Mouse (Mus musculus): ENCODE measurements around the gene C2cd2. TPM values are rescaled to one million over a fixed set of nuclear protein-coding genes. Genes with fewer than 3 reads are reported as not detected.
"Not testable (repeated sequence)": the region's sequence is repeated elsewhere in the genome, so short reads cannot be mapped to it uniquely, and the experiment has no call there.

Gene C2cd2
- 10.8 and 22.2 TPM in 2 replicates for polyA plus RNA-seq (2012; ENCODE audit: insufficient read depth, insufficient read length, missing spikeins)

DNA sequence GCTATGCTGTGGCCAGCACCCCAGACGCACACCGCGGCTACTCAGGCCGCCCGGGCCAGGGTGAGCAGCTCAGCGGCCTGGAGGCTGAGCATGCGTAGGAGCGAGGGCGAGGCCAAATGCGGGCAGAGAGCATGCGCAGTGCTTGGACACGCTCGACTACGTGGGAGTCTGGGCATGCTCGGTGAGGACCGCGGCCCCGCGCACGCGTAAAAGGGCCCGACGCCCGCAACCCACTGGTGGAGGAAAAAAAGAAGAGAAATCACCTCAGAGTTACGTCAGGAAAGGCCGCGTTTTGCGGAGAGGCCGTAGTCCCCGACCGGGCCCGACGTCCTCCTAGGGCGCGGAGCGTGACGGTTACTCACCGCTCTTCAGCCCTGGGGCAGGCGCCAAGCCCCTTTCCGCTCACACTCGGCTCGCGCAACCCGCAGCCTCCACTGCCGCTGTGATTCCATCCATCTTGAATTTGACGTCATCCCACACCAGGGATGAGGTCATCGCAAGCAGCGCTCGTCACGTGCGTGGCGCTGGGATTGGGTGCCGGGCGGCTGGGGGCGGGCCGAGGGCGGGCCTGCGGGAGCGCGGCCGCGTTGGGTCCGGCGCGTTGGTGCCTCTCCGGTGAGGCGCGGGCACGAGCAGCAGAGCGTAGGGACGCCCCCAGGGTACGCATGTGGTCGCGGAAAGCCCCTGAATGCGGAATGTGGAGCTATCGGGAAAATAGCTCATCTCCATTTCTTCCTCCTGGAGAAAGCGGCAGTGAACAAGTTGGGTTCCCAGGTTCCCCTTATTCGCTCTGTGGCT lies at the start of gene C2cd2, which contains the start of gene Zbtb21:
Gene C2cd2 (minus strand): TSS at position 448 of the 798 bp plus-strand sequence.
Gene Zbtb21 (minus strand): TSS at position 472 of the 798 bp plus-strand sequence.
- Histone ChIP-seq H3K4me3 (ENCODE audit: insufficient read depth, low read depth, low read length) (peak within 1 kb of the TSS; percentile 89), H3K4me1 (ENCODE audit: control insufficient read depth, insufficient read depth, insufficient read length, low read length) (peaks cover 6% of the 10 kb centered on the region; the same call in 1 of the 2 replicates), H3K27ac (replicated peaks; ENCODE audit: low read depth, low read length) (peak within 1 kb of the TSS; percentile 97)

DNA sequence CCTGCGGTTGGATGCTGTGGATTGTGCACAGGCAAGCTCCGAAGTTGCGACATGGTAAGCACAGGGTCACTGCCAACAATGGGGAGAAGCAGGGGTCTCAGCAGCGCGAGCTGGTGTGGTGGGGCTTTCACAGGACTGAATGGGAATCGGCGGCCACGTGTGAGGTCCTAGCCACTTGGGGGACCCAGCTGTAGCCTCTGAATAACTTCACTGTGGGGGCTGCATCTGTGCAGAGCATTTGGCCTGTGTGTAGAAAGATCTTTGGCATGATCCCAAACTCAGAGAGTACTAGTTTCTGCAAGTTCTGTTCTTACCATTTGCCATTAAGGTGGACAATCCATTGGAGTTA lies 35.0 kb upstream of the C2cd2 start:
- H3K4me1 ChIP-seq (ENCODE audit: control insufficient read depth, insufficient read depth, insufficient read length, low read length); H3K27ac ChIP-seq (replicated peaks; ENCODE audit: low read depth, low read length): not testable (repeated sequence)
- peak overlapping the region; percentile 79 for H3K4me3 ChIP-seq (ENCODE audit: insufficient read depth, low read depth, low read length)

DNA sequence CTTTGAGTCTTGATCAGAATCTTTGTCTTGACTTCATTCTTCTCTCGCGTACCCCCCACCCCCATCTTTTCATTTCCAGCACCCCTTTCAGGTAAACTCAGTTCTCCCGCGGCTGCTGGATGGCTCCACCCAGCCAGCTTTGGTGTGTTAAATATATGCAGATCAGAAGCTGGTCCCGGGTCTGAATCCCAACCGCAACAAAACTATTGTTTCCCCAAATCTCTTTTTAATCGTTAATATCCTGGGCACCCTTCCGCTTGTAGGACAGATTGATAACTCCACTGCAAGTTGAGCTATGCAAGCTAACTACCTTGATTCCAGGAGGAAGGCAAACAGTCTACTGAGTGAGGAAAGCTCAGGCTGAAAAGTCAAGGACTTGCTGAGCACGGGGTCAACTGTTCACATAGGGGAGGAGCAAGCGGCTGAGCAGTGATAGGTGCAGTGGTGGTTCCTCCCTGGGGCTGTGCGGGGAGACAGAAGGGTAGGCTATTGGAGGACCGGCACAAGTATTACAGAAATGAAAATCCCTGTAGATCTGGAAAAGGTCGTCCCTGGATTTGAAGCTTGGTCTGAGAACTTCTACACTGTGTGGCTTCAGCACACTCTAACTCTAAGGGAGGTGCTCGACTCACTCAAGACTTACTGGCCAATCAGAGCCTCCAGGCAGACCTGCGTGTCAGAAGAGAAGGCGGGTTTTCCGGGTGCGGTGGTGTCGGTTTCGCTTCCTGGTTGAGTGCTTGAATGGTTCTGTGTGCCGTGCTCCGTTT lies 34.4 kb upstream of the C2cd2 start, which contains the start of gene B230307C23Rik:
Gene B230307C23Rik (plus strand): TSS at position 700 of the 767 bp plus-strand sequence.
- H3K4me1 ChIP-seq (ENCODE audit: control insufficient read depth, insufficient read depth, insufficient read length, low read length) = peaks cover 3% of the 10 kb centered on the region
- H3K27ac ChIP-seq (replicated peaks; ENCODE audit: low read depth, low read length) = peak within 1 kb of the TSS; percentile 87
- peak within 1 kb of the TSS; percentile 79 for H3K4me3 ChIP-seq (ENCODE audit: insufficient read depth, low read depth, low read length)

DNA sequence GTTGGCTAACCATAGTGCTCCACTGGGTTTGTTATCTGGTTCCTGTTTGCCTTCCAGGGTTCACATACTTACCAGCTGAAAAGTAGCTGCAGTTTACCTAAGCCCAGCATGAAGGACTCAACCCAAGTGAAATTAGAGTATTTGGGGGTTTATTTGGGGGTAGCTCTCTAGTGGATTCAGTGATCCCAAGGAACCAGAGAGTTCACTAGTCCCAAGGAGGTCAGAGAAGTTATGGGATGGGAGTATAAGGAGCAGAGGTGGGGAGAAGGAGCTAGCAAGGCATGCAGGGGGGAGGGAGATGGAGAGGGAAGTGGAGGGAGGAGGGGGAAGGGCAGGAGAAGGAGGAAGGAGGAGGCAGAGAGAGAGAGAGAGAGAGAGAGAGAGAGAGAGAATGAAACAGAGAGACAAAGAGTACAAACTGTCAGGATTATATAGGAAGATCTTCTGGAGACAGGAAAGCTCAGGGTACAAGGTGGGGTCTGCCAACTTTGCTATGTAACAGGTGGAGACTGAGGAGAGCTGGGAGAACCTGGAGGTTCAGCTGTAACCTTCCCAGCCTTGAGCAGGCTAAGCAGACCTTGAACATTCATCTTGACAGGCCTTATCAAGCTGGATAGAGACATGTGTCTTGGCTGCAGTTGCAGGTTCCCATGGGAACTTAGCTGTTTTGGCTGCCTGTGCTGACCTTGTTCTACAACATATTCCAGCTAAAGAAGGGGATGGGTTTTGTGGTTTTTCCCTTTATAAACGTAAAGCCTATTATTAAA lies 33.6 kb upstream of the C2cd2 start:
- Histone ChIP-seq H3K4me3 (ENCODE audit: insufficient read depth, low read depth, low read length) (peak overlapping the region; percentile 79), H3K4me1 (ENCODE audit: control insufficient read depth, insufficient read depth, insufficient read length, low read length) (peaks cover 3% of the 10 kb centered on the region), H3K27ac (replicated peaks; ENCODE audit: low read depth, low read length) (peak overlapping the region; percentile 87)

DNA sequence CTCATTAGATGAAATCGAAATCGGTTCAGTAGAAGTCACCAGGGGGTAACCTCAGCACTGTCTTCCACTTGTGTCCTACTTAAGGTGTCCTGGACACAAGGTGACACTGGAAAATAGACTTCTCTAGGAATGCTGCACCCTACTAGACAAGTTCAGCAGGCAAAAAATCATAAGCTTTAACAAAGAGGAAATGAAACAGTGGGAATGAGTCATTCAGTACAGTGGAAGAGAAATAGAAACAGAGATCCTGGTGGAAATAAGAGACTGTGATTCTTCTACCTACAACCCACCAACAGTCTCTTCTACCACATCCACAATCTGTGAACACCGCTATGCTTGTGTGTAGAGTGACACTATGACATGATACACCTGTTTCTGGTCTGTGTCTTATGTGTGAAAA lies 30.1 kb upstream of the C2cd2 start:
- H3K4me3 ChIP-seq (ENCODE audit: insufficient read depth, low read depth, low read length); H3K4me1 ChIP-seq (ENCODE audit: control insufficient read depth, insufficient read depth, insufficient read length, low read length); H3K27ac ChIP-seq (replicated peaks; ENCODE audit: low read depth, low read length): not testable (repeated sequence)

DNA sequence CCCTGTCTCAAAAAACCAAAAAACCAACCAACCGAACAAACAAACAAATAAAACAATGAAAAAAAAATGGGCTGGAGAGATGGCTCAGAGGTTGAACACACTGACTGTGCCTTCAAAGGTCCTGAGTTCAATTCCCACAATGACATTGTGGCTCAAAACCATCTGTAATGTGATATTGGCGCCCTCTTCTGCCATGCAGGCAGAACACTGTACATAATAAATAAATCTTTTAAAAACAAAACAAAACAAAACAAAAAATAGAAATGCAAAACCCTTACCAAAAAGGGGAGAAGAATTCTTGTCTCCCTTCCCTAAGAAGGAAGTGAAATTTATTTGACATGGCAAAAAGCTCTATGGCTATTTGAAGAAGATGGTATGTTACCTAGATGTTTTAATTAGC lies 29.1 kb upstream of the C2cd2 start:
- peaks cover 3% of the 10 kb centered on the region; the same call in 1 of the 2 replicates for H3K4me1 ChIP-seq (ENCODE audit: control insufficient read depth, insufficient read depth, insufficient read length, low read length)
- no peak overlapping the region for H3K4me3 ChIP-seq (ENCODE audit: insufficient read depth, low read depth, low read length)
- no peak overlapping the region for H3K27ac ChIP-seq (replicated peaks; ENCODE audit: low read depth, low read length)

DNA sequence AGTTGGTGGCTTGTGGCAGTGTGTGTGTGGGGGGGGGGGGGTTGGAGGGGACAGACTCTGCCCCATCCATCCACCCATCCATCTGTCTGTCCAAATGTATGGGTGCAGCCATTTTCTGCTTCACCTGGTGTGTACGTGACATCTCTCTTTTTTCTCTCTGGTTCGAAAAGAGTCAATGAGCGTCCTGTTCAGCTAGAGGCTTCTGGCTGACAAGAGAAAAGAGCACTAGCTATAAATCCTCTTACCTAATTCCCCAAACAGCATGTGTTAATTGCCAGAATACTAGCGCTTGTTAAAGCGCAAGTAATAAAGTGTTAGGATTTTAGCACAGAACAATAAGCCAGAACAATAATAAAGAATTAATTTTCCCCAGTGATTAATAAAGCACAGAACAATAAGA lies 22.2 kb upstream of the C2cd2 start:
- Histone ChIP-seq H3K4me1 (ENCODE audit: control insufficient read depth, insufficient read depth, insufficient read length, low read length) (no peaks in the 10 kb centered on the region), H3K4me3 (ENCODE audit: insufficient read depth, low read depth, low read length) (no peak overlapping the region), H3K27ac (replicated peaks; ENCODE audit: low read depth, low read length) (no peak overlapping the region)

DNA sequence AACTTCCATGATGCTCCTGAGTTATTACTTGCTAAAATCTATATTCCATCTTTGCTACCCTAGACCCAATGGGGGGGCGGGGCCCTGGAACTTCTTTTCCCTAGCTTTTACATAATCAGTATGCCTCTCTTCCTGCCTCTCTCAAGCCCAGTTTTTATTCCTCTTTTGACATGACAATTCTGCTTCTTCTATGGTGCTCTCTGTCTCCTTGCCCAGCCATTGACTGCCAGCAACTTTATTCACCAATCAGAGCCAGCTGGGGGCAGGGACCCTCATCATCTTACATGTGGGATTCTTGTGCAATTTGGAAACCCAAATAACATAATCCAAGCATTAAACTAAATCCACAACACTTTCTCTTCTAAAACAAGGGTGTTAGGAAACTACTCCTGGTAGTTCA lies 19.0 kb upstream of the C2cd2 start:
- Histone ChIP-seq H3K27ac (replicated peaks; ENCODE audit: low read depth, low read length) (no peak overlapping the region), H3K4me1 (ENCODE audit: control insufficient read depth, insufficient read depth, insufficient read length, low read length) (no peaks in the 10 kb centered on the region), H3K4me3 (ENCODE audit: insufficient read depth, low read depth, low read length) (no peak overlapping the region)

DNA sequence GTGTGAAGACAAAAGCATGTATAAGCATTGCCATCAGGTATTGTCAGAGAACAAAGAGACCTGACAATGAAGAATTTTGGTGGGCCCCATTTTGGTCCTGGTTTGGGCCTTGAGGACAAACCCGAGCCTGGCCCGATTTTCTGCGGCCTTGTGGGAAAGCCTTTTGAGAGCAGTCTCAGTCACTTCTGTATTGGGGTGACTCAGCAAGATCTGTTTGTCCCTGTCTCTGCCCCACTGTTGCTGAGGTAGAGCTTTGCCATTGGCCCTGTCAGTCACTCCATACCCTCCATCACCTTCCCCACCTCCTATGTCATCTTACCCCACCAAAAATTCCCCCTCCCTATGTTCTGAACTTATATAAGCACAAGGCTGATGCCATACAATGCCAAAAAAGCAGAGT lies 15.3 kb upstream of the C2cd2 start:
- no peak overlapping the region for H3K4me3 ChIP-seq (ENCODE audit: insufficient read depth, low read depth, low read length)
- no peaks in the 10 kb centered on the region for H3K4me1 ChIP-seq (ENCODE audit: control insufficient read depth, insufficient read depth, insufficient read length, low read length)
- H3K27ac ChIP-seq (replicated peaks; ENCODE audit: low read depth, low read length) = no peak overlapping the region

DNA sequence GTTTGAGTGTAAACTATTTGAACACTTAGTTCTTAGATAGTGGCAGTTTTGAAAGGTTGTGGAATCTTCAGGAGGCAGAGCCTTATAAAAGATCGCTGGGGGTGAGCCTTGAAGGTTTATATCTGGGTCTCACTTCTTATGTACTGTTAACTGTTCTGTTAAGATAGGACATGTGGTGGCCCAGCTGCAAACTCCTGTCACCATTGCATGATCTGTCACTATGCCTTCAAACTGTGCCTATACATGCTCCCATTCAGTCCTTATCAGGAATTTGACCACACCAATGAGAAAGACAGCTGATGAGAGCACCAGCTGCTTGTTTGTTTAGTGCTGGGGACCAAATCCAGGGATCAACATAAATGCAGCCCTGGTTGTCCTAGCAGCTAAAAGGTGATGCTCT lies 14.9 kb upstream of the C2cd2 start:
- H3K4me3 ChIP-seq (ENCODE audit: insufficient read depth, low read depth, low read length) = no peak overlapping the region
- no peak overlapping the region for H3K27ac ChIP-seq (replicated peaks; ENCODE audit: low read depth, low read length)
- no peaks in the 10 kb centered on the region for H3K4me1 ChIP-seq (ENCODE audit: control insufficient read depth, insufficient read depth, insufficient read length, low read length)

DNA sequence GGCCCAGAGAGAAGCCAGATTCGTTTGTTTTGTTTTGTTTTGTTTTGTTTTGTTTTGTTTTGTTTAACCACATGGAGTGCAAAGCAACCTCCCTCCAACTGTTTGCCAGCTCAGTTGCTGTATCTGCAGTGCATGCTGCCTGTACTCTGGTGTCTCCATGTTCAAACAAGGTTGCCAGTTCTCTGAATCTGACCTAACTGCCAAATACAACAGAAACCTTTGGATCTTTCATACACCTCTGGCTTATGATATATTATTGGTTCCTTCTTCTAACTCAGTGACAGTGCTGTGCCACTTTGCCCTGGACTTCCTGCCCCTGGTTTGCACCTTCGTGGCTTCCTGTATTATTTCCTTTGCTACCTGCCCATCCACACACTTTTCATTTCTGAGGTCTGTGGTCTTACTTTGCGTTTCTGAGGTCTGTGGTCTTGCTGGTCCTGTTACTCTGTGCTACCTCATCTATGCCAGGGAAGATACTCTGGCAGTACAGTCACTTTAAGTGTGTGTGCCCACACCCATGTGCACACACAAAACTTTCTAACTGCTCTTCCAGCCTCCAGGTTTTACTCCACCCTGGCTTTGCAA lies 1.6 kb upstream of the C2cd2 start:
- Histone ChIP-seq H3K4me3 (ENCODE audit: insufficient read depth, low read depth, low read length) (no peak overlapping the region), H3K27ac (replicated peaks; ENCODE audit: low read depth, low read length) (no peak overlapping the region), H3K4me1 (ENCODE audit: control insufficient read depth, insufficient read depth, insufficient read length, low read length) (peaks cover 3% of the 10 kb centered on the region; the same call in 1 of the 2 replicates)

DNA sequence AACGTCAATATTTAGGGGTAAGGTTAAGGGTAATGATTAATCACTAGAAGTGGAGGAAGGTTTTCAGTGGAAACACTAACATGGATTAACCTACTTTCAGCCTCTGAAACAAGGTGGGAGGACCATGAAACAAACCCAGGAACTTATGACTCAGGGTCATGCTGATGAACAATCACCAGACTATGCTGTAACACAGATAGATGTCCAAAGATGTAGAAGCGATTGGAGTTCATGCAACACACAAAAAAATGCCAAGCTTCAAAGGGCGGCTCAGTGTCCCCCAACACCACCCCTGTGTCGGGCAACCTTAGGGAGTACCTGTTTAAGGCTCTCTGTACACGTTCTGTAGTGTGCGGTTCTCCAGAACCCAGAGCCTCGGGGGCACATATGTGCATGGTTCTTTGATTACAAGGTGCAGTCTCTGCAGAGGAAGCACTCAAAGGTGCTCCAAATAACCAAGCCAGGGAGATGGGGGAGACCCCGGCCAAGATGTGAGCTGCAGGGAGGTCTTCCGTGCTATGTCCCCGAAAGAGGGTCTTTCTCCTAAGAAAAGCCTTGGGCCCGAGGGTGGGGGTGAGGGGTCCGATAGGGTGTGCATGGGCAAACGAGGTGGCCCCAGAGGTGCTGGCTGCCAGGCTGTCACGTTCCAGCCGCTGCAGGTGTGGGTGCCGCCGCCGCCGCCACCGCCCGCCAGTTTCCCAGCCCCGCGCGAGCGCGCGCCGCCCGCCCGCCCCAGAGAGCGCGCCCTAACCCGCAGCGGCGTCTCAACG lies 832 bp downstream of the C2cd2 start:
- Histone ChIP-seq H3K4me1 (ENCODE audit: control insufficient read depth, insufficient read depth, insufficient read length, low read length) (peaks cover 6% of the 10 kb centered on the region; the same call in 1 of the 2 replicates), H3K4me3 (ENCODE audit: insufficient read depth, low read depth, low read length) (peak overlapping the region; percentile 89), H3K27ac (replicated peaks; ENCODE audit: low read depth, low read length) (peak overlapping the region; percentile 6)

DNA sequence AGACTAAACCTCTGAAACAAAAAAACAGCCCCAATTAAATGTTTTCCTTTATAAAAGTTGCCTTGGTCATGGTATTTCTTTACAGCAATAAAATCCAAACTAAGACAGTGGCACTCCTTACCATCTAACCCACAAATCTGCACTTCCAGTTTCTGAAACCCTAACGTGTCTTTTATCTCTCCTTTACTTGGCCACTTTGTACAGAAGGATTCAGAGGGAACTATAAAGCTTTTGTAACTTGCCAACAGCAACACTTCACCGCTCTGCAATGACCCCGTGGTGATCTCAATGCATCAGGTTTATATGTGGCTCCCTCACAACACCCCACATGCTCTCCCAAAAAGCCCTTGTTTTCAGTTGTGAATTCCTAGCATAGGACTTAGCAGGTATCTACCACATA lies 2.0 kb downstream of the C2cd2 start:
- Histone ChIP-seq H3K27ac (replicated peaks; ENCODE audit: low read depth, low read length) (no peak overlapping the region), H3K4me3 (ENCODE audit: insufficient read depth, low read depth, low read length) (no peak overlapping the region), H3K4me1 (ENCODE audit: control insufficient read depth, insufficient read depth, insufficient read length, low read length) (peaks cover 6% of the 10 kb centered on the region; the same call in 1 of the 2 replicates)

DNA sequence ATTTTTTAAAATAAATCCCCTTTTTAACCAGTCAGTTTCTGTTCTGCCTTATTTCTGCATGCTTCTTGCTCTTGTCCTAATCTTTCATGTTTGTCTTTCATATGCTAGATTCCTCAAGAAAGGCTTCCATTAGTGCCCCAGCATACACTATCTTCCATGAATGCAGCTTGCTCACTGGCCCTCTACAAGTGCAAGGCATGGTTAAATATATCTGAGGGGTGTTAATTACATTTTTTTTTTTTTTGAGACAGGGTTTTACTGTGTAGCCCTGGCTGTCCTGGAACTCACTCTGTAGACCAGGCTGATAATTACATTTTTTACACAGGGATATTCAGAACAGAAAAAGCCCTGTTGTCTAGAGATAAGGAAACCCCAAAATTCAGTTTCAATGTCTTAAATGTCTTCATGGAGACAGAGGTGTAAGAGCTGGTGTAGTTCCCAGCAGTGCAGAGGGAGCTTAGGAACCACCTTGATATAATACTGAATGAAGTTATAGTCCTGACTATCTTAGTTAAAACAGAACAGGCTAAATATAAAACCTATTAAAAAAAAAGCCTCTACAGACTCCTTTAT lies 3.9 kb downstream of the C2cd2 start:
- Histone ChIP-seq H3K27ac (replicated peaks; ENCODE audit: low read depth, low read length) (no peak overlapping the region), H3K4me1 (ENCODE audit: control insufficient read depth, insufficient read depth, insufficient read length, low read length) (peaks cover 6% of the 10 kb centered on the region; the same call in 1 of the 2 replicates)

More for the DNA sequence above, 3.9 kb downstream of the C2cd2 start:
- no peak overlapping the region for H3K4me3 ChIP-seq (ENCODE audit: insufficient read depth, low read depth, low read length)

Data from brown adipose tissue, adult 24 weeks (tissue).